Mouse (Mus musculus) liver, embryonic 15.5 days (tissue): ENCODE results near the gene Ctsa. TPM values are rescaled to one million over a fixed set of nuclear protein-coding genes. Genes with fewer than 3 reads are reported as not detected.
"Not testable (repeated sequence)": the region's sequence is repeated elsewhere in the genome, so short reads cannot be mapped to it uniquely, and the experiment has no call there.

ENCODE experiments used
- ATAC-seq: fragments of 200-750 bp; cut with Nextera tagmentation; 2 replicates; pipeline ENCODE4 v1.8.0; 2017; ENCODE audit warnings: moderate number of reproducible peaks, mild to moderate bottlenecking, moderate library complexity; ENCODE audit not compliant: insufficient read depth
- H3K27ac ChIP-seq: fragments of 300-500 bp; sonication (generic); replicated peaks from 2 replicates; pipeline ENCODE4 v1.5.1; 2015; ENCODE audit warnings: mild to moderate bottlenecking, inconsistent platforms
- H3K27me3 ChIP-seq: fragments of 300-500 bp; sonication (generic); 2 replicates; pipeline ENCODE4 v1.6.1; 2015; ENCODE audit warnings: mild to moderate bottlenecking, inconsistent platforms
- H3K36me3 ChIP-seq: fragments of 300-500 bp; sonication (generic); replicated peaks from 2 replicates; pipeline ENCODE4 v1.6.1; 2015; ENCODE audit warnings: moderate library complexity, mild to moderate bottlenecking, inconsistent platforms
- H3K4me1 ChIP-seq: fragments of 300-500 bp; sonication (generic); replicated peaks from 2 replicates; pipeline ENCODE4 v1.6.1; 2015; ENCODE audit warnings: inconsistent platforms
- H3K4me2 ChIP-seq: fragments of 300-500 bp; sonication (generic); 2 replicates; pipeline ENCODE4 v1.6.1; 2015; ENCODE audit warnings: moderate library complexity, mild to moderate bottlenecking, inconsistent platforms
- H3K4me3 ChIP-seq: fragments of 300-500 bp; sonication (generic); replicated peaks from 2 replicates; pipeline ENCODE4 v1.5.1; 2015; ENCODE audit warnings: mild to moderate bottlenecking, inconsistent platforms
- H3K9ac ChIP-seq: fragments of 300-500 bp; sonication (generic); 2 replicates; pipeline ENCODE4 v1.6.1; 2015; ENCODE audit warnings: moderate library complexity, mild to moderate bottlenecking, inconsistent platforms
- H3K9me3 ChIP-seq: fragments of 300-500 bp; sonication (generic); replicated peaks from 2 replicates; pipeline ENCODE4 v1.6.1; 2016; ENCODE audit warnings: inconsistent platforms
- WGBS: fragments of 180-500 bp; shearing (Covaris S2); methylation state at CpG from one replicate; pipeline ENCODE4 v1.1.7; 2015; ENCODE audit warnings: mixed read lengths; ENCODE audit not compliant: insufficient replicate concordance; 5-methylcytosine and 5-hydroxymethylcytosine counted together
- polyA plus RNA-seq: library from polyadenylated mRNA; unstranded; fragments of >200 nt; fragmentation: Nextera tagmentation; extraction: Ambion mirVana; gene quantifications from 2 replicates; pipeline ENCODE4 v1.2.1, GENCODE M21; 2015

Ctsa gene
- polyA plus RNA-seq, 1 experiment from 2014 or later = 75.4 TPM

GRCm38 (mm10) chr2:164866741-164867551 is 34.3 kb downstream of the Ctsa start:
- WGBS = 39% methylated on average over 16 of the region's 16 CpGs
- Histone ChIP-seq H3K27ac (peak overlapping the region; percentile 51; the same call in 1 of the 2 replicates), H3K9me3 (no peaks in the 10 kb centered on the region), H3K4me1 (peaks cover 21% of the 10 kb centered on the region), H3K36me3 (no peaks in the 10 kb centered on the region), H3K4me2 (no peak overlapping the region), H3K27me3 (no peaks in the 10 kb centered on the region; the same call in 1 of the 2 replicates), H3K4me3 (no peak overlapping the region), H3K9ac (no peak overlapping the region)
- ATAC-seq = peak; percentile 38; the same call in 1 of the 2 replicates

DNA sequence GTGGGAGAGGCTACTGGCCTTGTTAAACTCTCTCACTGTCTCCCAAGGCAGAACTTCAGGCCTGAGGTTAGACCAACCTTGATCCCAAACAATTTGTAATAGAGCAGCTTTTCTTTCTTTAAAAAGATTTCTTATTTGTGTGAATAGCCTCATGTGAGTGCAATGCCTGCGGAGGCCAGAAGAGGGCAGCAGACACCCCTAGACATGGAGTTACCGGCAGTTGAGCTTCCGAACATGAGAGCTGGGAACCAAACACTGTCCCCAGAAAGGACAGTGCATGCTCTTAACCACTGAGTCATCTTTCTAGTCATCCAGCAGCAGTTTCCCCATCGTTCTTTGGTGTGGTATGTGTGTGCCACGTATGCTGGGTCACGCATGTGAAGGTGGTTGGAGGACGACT is 34.9 kb downstream of the Ctsa start:
- Histone ChIP-seq H3K4me3 (no peak overlapping the region), H3K4me2 (no peak overlapping the region), H3K27ac (no peak overlapping the region; the same call in 1 of the 2 replicates), H3K27me3 (no peaks in the 10 kb centered on the region), H3K9me3 (no peaks in the 10 kb centered on the region), H3K9ac (no peak overlapping the region), H3K36me3 (no peaks in the 10 kb centered on the region), H3K4me1 (peaks cover 16% of the 10 kb centered on the region)
- WGBS = 88% methylated on average over 7 of the region's 7 CpGs
- ATAC-seq = no peak

DNA sequence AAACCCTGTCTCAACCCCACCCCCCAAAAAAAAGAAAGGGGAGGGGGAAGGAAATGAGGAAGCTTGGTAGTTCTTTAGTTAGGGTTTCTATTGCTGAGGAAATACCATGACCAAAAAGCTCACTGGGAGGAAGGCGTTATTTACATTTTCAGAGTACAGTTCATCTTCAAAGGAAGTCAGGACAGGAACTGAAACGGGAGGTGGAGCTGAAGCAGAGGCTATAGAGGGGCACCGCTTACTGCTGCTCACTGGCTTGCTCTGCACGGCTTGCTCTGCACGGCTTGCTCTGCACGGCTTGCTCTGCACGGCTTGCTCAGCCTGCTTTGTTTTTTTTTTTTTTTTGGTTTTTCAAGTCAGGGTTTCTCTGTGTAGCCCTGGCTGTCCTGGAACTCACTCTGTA is 35.8 kb downstream of the Ctsa start:
- no peak overlapping the region for H3K4me2 ChIP-seq
- 36% methylated on average over 7 of the region's 7 CpGs for WGBS
- H3K36me3 ChIP-seq = no peaks in the 10 kb centered on the region
- no peaks in the 10 kb centered on the region for H3K27me3 ChIP-seq
- peak; percentile 30 for ATAC-seq
- no peaks in the 10 kb centered on the region for H3K9me3 ChIP-seq
- H3K4me3 ChIP-seq = no peak overlapping the region
- H3K9ac ChIP-seq = no peak overlapping the region
- H3K27ac ChIP-seq = no peak overlapping the region
- peaks cover 12% of the 10 kb centered on the region for H3K4me1 ChIP-seq

DNA sequence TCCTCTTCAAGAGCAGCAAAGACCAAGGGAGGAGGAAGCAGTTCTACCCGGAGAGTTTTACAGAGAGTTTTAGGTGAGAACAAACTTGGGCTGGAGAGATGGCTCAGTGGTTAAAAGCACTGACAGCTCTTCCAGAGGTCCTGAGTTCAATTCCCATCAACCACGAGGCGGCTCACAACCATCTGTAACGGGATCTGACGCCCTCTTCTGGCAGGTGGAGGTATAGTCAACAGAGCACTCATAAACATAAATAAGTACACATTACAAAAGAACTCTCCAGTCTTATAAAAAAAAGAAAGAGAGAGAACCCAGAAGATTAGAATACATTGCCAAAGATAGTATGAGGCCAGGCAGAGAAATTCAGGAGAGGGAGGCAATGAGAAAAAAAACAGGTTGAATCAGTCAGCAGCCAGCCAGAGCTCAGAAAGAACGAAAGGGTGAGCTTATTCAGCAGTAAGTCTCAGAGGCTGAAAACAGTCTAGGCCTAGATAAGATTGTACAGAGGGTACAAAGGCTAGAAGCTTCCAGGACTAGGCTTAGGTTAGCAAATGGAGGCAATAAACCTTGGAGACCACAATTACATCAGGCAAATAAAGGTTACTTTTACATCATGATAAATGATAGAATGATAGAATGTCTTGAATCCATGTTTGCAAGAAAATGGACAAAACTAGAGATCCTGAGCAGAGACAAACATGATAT is 39.1 kb downstream of the Ctsa start:
- no peak overlapping the region for H3K4me3 ChIP-seq
- 50% methylated on average over 6 of the region's 6 CpGs for WGBS
- no peak overlapping the region for H3K9ac ChIP-seq
- ATAC-seq = no peak
- no peaks in the 10 kb centered on the region for H3K27me3 ChIP-seq
- peaks cover 14% of the 10 kb centered on the region for H3K4me1 ChIP-seq
- H3K36me3 ChIP-seq = no peaks in the 10 kb centered on the region
- no peaks in the 10 kb centered on the region for H3K9me3 ChIP-seq
- no peak overlapping the region for H3K4me2 ChIP-seq
- H3K27ac ChIP-seq = no peak overlapping the region

- no peaks in the 10 kb centered on the region for H3K27me3 ChIP-seq
- H3K36me3 ChIP-seq = no peaks in the 10 kb centered on the region
- no peak overlapping the region for H3K27ac ChIP-seq
- no peak overlapping the region for H3K4me2 ChIP-seq
- no peaks in the 10 kb centered on the region for H3K9me3 ChIP-seq
- H3K9ac ChIP-seq = no peak overlapping the region
- H3K4me1 ChIP-seq = peaks cover 24% of the 10 kb centered on the region
- no peak overlapping the region for H3K4me3 ChIP-seq
- no peak for ATAC-seq
- 25% methylated on average over 3 of the region's 3 CpGs for WGBS
Measured at GRCm38 (mm10) chr2:164873621-164874020, 40.9 kb downstream of the Ctsa start.

DNA sequence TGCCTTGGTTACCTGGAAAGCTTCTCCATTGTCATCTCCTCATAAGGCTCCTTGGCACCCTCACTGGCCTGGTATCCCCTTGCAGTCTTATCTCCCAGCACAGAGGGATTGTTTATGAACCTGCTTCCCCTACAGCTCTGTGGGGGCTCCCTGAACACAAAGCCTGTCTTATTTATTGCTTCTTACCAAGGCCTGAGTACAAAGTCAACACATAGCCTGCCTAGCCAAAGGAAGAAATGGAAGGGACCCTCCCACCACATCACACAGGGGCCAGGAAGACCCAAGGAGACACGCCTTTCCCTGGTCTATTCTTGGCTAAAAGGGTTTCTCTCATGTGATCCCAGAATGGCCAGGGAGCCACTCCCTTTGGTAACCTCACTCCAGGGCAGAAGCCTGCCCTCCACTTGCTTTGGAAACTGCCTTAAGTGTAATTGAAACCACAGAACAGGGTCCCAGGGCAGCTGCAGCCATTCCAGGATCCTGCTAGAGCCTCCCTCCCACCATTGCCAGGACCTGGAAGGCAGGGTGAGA is 41.6 kb downstream of the Ctsa start:
- Histone ChIP-seq H3K4me2 (no peak overlapping the region), H3K9ac (no peak overlapping the region), H3K27ac (no peak overlapping the region), H3K4me1 (peaks cover 26% of the 10 kb centered on the region), H3K4me3 (no peak overlapping the region), H3K36me3 (no peaks in the 10 kb centered on the region), H3K27me3 (no peaks in the 10 kb centered on the region), H3K9me3 (no peaks in the 10 kb centered on the region)
- no peak for ATAC-seq
- 24% methylated on average over 1 of the region's 1 CpGs for WGBS

- peaks cover 31% of the 10 kb centered on the region for H3K4me1 ChIP-seq
- H3K4me3 ChIP-seq, H3K9me3 ChIP-seq, ATAC-seq, H3K4me2 ChIP-seq, H3K36me3 ChIP-seq, H3K27me3 ChIP-seq, H3K27ac ChIP-seq, H3K9ac ChIP-seq: not testable (repeated sequence)
- WGBS = 35% methylated on average over 2 of the region's 2 CpGs
Measured at GRCm38 (mm10) chr2:164875648-164876047, 43.0 kb downstream of the Ctsa start.

DNA sequence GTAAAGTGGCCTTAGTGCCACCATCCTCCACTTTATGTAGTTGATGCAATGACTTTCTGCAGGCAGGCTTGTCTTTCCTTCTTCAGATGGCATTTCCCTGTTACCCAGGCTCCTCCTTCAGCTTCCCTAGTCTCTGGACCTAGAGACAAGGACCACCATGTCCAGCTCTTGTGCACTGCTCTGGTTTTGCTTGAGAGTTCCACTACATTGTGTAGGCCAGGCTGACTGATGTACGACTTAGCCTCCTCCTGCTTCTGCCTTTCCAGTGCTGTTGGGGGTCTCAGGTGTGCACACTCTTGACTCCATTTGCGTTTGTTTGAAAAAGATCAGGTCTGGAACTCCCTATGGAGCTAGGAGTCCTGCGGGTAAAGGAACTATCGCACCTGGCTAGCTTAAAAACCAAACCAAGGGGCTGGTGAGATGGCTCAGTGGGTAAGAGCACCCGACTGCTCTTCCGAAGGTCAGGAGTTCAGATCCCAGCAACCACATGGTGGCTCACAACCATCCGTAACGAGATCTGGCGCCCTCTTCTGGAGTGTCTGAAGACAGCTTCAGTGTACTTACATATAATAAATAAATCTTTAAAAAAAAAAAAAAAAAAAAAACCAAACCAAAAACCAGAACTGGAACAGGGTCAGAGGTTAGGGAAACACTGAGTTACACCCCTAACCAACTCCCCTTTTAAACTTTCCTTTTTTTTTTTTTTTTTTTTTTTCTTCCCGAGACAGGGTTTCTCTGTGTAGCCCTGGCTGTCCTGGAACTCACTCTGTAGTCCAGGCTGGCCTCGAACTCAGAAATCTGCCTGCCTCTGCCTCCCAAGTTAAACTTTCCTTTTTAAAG is 44.9 kb downstream of the Ctsa start:
- WGBS = 63% methylated on average over 11 of the region's 11 CpGs
- not testable (repeated sequence) for ATAC-seq, H3K36me3 ChIP-seq, H3K9me3 ChIP-seq, H3K27me3 ChIP-seq
- Histone ChIP-seq H3K4me2 (peak overlapping the region; percentile 88), H3K4me3 (peak overlapping the region; percentile 99), H3K4me1 (peaks cover 41% of the 10 kb centered on the region), H3K9ac (0 out of 2 replicates have a peak overlapping the region, but pooled peaks have one; percentile 100), H3K27ac (peak overlapping the region; percentile 95; the same call in 1 of the 2 replicates)

DNA sequence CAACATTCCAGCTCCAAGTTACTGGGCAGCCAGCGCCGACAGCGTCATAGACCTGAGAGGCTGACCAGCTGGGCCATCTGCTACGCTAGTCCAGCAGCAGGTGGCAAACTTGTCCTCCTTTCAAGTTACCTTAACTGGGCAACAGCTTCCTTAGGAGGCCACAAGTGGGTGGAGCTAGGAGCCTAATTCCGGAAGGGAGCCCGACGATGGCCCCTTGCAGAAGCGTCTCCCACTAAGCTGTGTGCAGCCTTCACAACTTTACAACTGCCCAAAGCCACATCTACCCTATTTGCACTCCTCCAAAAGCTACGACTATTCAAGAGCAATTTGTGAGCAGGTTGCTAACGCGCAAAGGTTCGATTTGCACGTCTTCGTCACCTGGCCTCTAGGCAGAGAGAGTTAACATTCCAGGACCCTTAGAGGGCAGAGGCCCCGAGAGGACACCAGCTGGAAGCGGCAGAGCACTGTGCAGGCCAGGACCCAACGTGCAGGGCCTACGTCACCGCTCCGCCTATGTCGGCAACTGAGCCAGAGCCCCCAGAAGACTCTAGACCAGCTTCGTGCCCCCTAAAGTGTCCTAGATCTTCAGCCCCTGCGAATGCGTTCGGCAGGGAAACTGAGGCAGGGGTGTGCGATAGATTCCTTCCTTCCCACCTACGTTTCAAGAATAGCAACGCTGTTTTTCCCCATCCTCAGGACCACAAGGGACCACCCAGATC is 46.0 kb downstream of the Ctsa start:
- peak; percentile 26 for ATAC-seq
- under 1% methylated on average over 28 of the region's 28 CpGs for WGBS
- Histone ChIP-seq H3K9ac (peak overlapping the region; percentile 100), H3K9me3 (no peaks in the 10 kb centered on the region), H3K4me1 (peaks cover 41% of the 10 kb centered on the region), H3K4me3 (peak overlapping the region; percentile 99), H3K27me3 (no peaks in the 10 kb centered on the region), H3K4me2 (peak overlapping the region; percentile 88), H3K36me3 (peaks cover 13% of the 10 kb centered on the region), H3K27ac (peak overlapping the region; percentile 95)

DNA sequence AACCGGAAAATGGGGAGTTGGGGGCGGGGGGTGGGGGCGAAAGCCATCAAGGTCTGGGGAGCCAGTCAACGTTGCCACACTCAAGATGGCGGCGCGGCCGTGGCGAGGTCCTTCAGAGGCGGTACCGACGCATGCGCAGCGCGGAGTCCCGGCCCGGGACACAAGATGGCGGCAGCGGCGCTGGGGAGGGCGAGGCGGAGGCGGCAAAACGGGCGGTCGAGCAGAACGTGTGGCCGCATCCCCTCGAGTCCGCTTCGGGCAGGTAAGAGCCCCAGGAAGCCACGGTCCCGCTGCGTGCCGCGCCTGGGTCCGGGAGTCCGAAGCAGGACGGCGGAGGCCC is 46.5 kb downstream of the Ctsa start, which contains the start of gene Pcif1:
Gene Pcif1 (plus strand): TSS at position 77 of the 340 bp plus-strand sequence.
- WGBS = 0% methylated on average over 40 of the region's 40 CpGs

More for the DNA sequence above, 46.5 kb downstream of the Ctsa start, which contains the start of gene Pcif1:
- peak within 1 kb of the TSS; percentile 99 for H3K4me3 ChIP-seq
- no peaks in the 10 kb centered on the region for H3K27me3 ChIP-seq
- H3K36me3 ChIP-seq = peaks cover 18% of the 10 kb centered on the region
- peak within 1 kb of the TSS; percentile 100 for H3K9ac ChIP-seq
- ATAC-seq = peak; percentile 83
- no peaks in the 10 kb centered on the region for H3K9me3 ChIP-seq
- peak within 1 kb of the TSS; percentile 88 for H3K4me2 ChIP-seq
- peak within 1 kb of the TSS; percentile 95 for H3K27ac ChIP-seq
- H3K4me1 ChIP-seq = peaks cover 38% of the 10 kb centered on the region
